Mouse (Mus musculus): ENCODE data around the gene Sprn.

DNA sequence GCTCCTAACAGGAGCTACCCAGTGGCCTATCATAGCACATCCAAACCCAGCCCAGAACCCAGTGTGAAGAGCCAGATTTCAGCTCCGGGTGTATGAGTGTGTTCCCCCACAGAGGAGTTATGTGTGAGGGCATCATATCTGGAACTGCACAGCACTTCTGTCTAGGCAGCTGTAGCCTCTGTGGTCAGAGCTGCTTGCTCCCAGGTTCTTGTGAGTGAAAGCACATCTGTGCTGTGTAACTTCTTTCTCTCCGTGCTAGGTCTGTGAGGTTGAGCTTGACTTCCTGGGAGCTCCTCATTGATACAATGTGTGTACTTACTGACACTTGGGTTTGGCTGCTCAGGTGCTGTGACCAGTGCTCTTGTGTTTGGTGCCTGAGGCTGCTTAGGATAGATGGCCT lies 38.2 kb upstream of the Sprn start:
- no peak for TF ChIP-seq POLR2A (IDR thresholded peaks at IDR 0.05; ENCODE audit: low read depth, low read length)
- TF ChIP-seq CTCF (IDR thresholded peaks at IDR 0.05; ENCODE audit: borderline replicate concordance, insufficient read depth, low read length) = no peak
